Mouse (Mus musculus) layer of hippocampus, postnatal 10 days (tissue): ENCODE measurements at regions not wholly inside any gene's neighbourhood (a gene's known extent, or its start where the extent isn't known, plus 50 kb on each side); places are given as distances from the start of the nearest gene placed in this dataset.

ENCODE experiments used
- DNase-seq, 2 experiments: peaks; one replicate each; pipeline ENCODE4 v3.0.0; 2021; ENCODE audit warnings: low spot score in 2 of 2

GRCm38 (mm10) chr13:84565644-84566532 is 343.8 kb downstream of the Tmem161b start:
- peak; percentile 31 to 45 for DNase-seq

GRCm38 (mm10) chr13:84566533-84566832 is 344.4 kb downstream of the Tmem161b start:
- peak; percentile 9 to 30 for DNase-seq

GRCm38 (mm10) chr13:84569371-84569770 is 347.3 kb downstream of the Tmem161b start:
- peak; percentile 16 to 19 for DNase-seq

DNA sequence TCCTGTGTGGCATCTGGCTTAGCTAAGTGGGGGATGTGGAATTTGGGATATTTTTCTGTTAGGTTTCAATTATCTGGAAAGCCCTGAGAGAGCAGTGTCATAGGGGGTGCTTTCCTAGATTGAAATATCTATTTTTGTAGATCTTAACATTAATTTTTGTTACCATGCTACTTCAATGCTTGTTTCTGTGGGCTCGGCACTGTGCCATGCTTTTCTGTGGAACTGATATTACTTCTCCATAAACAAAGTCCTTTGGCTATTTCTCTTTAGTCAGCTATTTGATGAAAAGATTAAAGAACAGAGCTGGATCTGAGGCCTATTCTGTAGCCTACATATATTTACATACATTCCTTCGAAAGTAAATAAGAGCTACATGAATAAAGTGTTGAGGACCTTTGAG is 348.1 kb downstream of the Tmem161b start:
- DNase-seq: peak in 1 of 2 experiments; percentile 32

- peak; percentile 72 to 78 for DNase-seq
Measured at GRCm38 (mm10) chr13:84570984-84571844, 349.1 kb downstream of the Tmem161b start.

DNA sequence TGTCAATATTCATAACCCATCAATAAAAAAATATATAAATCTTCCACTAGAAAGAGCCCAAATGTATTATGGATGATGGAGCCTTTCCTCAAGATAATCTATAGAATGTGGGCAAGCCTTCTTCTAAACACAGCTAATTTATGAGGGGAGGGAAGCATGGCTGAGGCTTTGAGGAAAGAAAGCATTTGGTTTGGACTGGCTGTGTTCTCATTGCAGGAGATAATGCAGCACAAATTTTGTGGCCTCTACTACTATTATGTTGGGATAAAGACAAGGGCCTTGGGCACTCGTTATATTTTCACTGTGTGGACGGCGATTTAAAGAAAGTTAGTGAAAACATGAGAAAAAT is 349.7 kb downstream of the Tmem161b start:
- no peak for DNase-seq

GRCm38 (mm10) chr13:84572231-84572630 is 350.1 kb downstream of the Tmem161b start:
- no peak for DNase-seq

- no peak for DNase-seq
Measured at GRCm38 (mm10) chr13:84596585-84597142, 374.6 kb downstream of the Tmem161b start.

DNA sequence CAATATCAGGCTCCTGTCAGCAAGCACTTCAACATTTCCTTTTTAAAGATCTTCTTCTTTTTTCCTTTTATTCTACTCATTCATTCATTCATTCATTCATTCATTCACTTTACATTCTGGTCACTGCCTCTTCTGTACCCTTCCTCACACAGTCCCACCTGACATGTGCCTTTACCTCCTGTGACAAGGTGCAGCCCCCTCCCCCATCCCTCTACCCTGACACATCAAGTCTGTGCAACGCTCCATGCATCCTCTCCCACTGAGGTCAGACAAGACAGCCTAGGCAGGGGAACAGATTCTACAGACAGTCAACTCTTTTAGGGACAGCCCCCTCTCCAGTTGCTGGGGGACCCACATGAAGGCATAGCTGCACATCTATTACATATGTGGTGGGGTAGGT is 380.5 kb downstream of the Tmem161b start:
- DNase-seq: no peak

- DNase-seq: no peak
Measured at GRCm38 (mm10) chr13:84612497-84612896, 390.4 kb downstream of the Tmem161b start.

DNA sequence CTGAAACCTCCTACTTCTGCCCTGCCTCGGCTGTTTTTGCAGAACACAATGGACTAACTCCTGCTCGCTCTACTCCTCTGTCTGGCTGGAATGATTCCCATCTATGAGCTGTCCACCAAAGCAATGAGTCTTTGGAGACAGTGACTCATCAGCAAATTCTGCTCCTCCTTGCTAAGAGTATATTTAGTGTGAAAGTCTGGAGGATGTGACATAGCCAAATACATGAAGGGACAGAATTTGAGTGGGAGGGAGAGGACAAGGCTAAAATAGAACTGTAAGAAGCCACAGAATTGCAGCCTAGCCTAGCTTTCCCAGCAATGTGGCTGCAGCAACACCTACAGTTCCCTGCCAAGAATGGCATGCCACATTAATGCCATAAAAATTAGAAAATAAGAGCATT is 390.9 kb downstream of the Tmem161b start:
- DNase-seq: peak; percentile 16 to 31

DNA sequence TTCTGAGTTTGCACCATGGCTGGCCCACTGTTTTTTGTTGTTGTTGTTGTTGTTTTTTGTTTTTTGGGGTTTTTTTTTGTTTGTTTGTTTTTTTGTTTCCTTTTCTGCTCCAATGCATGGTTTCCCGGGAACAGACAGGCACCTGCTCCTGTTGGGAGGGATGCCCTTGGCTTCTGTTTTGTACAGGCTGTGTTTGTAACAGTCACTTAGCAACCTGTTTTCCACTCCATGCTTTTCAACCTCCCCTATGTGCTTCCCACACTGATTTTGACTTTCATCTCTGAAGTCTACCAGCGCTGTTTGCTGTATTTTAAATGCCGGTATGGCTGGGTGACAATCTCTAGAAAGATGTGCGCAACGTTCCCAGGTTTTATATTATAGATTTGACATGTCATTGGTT is 402.6 kb downstream of the Tmem161b start:
- peak; percentile 19 to 53 for DNase-seq

DNA sequence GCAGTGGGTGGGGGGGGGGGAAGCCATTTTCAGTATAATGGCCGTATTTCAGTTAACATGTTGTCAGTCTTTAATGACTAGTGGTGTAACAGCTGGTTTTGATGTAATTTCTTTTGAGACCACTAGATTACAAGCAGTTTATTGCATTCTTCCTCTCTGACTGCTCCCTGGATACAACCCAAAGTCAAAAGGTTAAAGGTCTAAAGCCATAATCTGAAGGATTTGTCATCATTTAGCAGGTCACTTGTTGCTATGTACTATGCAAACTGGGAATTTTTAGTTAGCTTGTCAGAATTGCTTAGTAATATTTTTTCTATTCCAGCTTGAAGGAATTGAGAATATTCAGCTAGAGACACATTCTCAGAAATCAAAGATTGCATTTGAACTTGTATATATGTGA is 403.4 kb downstream of the Tmem161b start:
- DNase-seq: no peak

DNA sequence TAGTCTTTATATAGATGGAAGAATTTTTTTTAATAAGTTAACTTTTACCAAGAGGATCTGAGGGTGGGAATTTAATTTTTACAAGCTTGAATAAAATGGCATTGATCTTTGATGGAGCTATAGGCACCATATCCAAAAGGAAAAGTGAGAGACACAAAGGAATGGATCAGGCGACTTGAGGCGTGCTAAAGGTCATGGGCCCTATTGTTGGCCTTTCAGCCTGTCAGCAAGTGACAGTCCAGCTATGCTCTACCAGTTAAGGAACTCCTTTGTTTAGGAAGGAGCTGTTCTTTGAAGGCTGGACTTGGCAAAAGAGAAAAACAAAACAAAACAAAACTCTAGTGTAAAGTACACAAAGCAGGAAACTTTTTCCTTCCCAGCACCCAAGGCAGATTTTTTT is 403.8 kb downstream of the Tmem161b start:
- no peak for DNase-seq

GRCm38 (mm10) chr13:84626397-84626796 is 404.3 kb downstream of the Tmem161b start:
- no peak for DNase-seq

DNA sequence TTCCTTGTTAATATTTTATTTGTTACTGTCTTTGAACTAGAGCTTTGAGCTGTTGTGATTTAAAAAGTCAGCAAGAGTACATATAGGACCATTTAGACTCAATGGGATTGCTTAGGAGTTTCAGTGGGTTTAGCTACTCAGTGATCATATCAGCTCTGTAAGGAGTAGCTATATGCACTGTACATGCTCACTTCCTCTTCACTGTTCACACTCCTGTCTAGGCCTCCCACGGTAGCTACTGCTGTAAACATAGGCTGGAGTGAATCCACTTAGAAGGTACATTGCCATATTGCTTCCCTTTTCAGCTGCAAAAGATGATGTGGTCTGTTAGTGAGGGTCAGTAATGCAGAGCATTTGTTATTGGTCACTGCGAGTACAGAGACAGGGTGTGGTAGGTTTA is 408.6 kb downstream of the Tmem161b start:
- no peak for DNase-seq

DNA sequence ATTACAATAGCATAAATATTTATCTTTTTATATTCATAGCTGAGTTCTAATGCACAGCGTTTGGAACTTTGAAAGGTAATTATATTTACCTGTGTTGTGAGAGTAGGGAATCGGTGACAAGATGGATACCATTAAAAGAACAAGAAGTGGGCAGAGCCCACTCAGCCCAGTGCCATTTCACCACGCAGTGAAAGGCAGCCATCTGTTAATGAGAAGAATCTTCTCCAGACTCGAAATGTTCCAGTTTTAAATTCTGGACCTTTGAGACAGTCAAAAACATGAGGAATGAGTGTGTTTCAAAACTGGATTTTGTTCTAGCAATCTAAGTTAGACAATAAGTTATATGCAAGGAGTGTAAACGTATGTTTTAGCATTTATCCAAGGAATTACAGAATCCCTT is 410.4 kb downstream of the Tmem161b start:
- no peak for DNase-seq

GRCm38 (mm10) chr13:84636831-84637230 is 414.7 kb downstream of the Tmem161b start:
- no peak for DNase-seq

DNA sequence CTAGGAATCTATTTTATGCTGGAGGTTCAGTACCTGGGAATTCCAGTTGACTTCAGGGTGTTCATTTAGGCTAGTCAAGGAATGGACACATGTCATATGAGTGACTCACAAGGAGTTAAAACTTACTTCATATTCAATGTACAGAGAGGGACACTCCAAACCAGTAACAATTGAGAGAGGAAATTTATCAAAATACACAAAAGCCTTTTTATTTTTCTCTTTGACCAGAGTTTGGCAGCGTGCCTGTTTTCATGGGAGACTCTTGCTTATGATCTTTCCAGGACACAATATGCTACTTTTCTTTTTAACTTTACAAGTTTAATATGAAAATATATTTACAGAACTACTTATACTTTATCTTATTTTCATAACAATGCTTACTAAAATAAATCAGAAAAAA is 415.5 kb downstream of the Tmem161b start:
- no peak for DNase-seq

- DNase-seq: no peak
Measured at GRCm38 (mm10) chr13:84638401-84638934, 416.4 kb downstream of the Tmem161b start.

DNA sequence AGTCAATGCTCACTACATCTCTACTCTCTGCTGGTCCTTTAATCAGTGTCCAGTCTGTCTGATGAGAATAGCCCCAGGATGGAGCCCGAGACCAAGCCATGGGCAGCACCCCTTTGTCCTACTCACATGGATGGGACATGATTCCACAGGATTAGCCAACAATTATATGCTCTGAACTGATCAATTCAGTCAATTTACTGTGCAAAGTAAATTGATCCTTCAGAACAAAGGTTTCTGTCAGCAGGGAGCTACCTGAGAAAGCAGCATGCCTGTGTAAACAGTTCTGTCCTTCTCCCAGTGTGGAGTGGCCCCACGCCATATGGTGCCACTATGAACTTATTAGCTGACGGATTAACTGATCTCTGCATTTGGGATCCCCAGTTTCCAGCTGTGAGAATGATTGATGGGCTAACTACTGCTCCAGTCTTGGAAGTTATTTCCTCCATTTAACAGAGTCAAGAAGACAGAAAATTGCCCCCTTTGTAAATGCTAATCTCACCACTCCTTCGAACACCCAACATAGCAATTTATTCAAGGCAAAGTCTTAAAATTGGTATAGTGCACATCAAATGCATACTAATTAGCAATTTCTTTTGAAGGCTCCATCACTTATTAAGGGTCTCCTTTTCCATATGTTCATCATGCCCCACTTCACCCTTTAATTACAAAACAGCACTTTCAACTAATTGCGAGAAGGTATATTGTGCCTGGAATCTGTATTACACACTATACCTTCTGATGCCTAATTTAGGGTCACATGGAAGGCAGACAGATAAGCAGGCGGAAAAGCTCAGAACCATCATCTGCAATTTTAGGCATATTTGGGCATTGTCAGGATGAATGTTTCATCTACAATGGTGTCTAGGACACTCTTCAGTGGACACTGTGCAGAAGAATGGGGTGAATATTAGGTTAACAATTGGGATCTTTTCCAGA is 417.3 kb downstream of the Tmem161b start:
- DNase-seq: no peak
